Mouse (Mus musculus) heart, embryonic 11.5 days (tissue): ENCODE data around the gene Abcd2. TPM values are rescaled to one million over a fixed set of nuclear protein-coding genes. Genes with fewer than 3 reads are reported as not detected.
A peak's percentile ranks its signal among the peaks of the same experiment; 100 is the strongest.

Experiments
- ATAC-seq: fragments of 200-750 bp; cut with Nextera tagmentation; replicated peaks from 2 replicates; pipeline ENCODE4 v1.8.0; 2017; ENCODE audit warnings: moderate library complexity; ENCODE audit not compliant: insufficient number of reproducible peaks, low FRiP score, low TSS enrichment
- H3K27ac ChIP-seq: fragments of 300-500 bp; sonication (generic); 2 replicates; pipeline ENCODE4 v1.5.1; 2014; ENCODE audit warnings: mild to moderate bottlenecking, low read depth, low read length
- H3K27me3 ChIP-seq: fragments of 300-500 bp; sonication (generic); 2 replicates; pipeline ENCODE4 v1.6.1; 2014; ENCODE audit warnings: mild to moderate bottlenecking, low read length, mixed read lengths; ENCODE audit not compliant: control insufficient read depth, insufficient read depth
- H3K36me3 ChIP-seq: fragments of 300-500 bp; sonication (generic); 2 replicates; pipeline ENCODE4 v1.6.1; 2014; ENCODE audit warnings: mild to moderate bottlenecking, low read length, moderate library complexity, mixed read lengths; ENCODE audit not compliant: control insufficient read depth, insufficient read depth
- H3K4me1 ChIP-seq: fragments of 300-500 bp; sonication (generic); 2 replicates; pipeline ENCODE4 v1.6.1; 2014; ENCODE audit warnings: low read length; ENCODE audit not compliant: control insufficient read depth, insufficient read depth
- H3K4me2 ChIP-seq: fragments of 300-500 bp; sonication (generic); 2 replicates; pipeline ENCODE4 v1.6.1; 2014; ENCODE audit warnings: mild to moderate bottlenecking, moderate library complexity
- H3K4me3 ChIP-seq: fragments of 300-500 bp; sonication (generic); 2 replicates; pipeline ENCODE4 v1.5.1; 2014; ENCODE audit warnings: low read depth, low read length
- H3K9ac ChIP-seq: fragments of 300-500 bp; sonication (generic); 2 replicates; pipeline ENCODE4 v1.6.1; 2014; ENCODE audit warnings: mild to moderate bottlenecking, low read depth, low read length, moderate library complexity
- H3K9me3 ChIP-seq: fragments of 300-500 bp; sonication (generic); replicated peaks from 2 replicates; pipeline ENCODE4 v1.6.1; 2016; ENCODE audit warnings: low read length; ENCODE audit not compliant: control insufficient read depth
- WGBS: fragments of 180-500 bp; shearing (Covaris S2); extraction: QIAGEN DNeasy Blood & Tissue Kit; methylation state at CpG from one replicate; pipeline ENCODE4 v1.1.7; 2014; ENCODE audit not compliant: insufficient replicate concordance; 5-methylcytosine and 5-hydroxymethylcytosine counted together
- polyA plus RNA-seq: library from polyadenylated mRNA; unstranded; fragments of >200 nt; fragmentation: Nextera tagmentation; extraction: Ambion mirVana; gene quantifications from 2 replicates; pipeline ENCODE4 v1.2.1, GENCODE M21; 2014

Gene Abcd2
- polyA plus RNA-seq, result 1.3 and 1.8 TPM in 2 replicates

DNA sequence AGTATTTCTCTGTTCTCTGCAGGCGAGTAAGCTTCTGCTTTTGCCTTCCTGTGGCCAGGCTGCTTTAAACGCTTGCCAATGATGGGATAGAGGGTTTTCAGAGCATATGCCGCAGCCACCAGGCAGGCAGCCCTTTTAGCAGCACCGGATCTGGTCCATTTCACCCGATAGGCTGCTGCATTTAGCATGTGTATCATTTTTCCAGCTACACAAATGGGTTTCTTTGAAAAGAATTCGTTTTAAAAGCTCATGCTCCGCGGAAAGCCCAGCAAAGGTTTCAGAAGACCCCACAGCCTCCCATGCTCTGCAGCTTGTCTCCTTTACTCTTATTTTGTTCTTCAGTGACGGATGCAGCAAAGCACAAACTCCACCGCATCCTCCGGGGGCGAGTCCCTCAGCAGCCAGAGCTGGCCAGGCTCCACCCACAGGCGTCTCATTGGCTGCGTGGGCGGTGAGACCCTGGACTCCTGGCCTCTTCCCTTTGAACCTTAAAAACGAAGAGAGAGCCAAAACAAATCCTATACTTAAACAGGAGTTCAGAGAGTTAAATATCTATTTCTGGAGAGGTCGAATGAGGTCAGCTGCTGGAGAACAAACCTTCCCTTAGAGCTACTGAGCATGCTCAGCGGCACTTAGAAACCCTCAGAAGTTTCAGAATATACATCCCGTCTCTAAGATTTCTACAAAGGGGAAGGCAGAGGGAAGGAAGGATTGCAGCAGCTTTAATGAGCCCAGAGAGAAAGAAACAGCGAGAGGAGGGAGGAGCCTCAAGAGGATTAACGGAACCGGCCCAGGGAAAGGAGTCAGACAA is at the start of gene Abcd2:
Gene Abcd2, minus strand, starts transcription at position 388 of the 811 bp plus-strand sequence.
- Histone ChIP-seq H3K27me3 (no peaks in the 10 kb centered on the region), H3K9ac (peak within 1 kb of the TSS; percentile 46), H3K36me3 (no peaks in the 10 kb centered on the region), H3K9me3 (no peaks in the 10 kb centered on the region), H3K27ac (peak within 1 kb of the TSS; percentile 48), H3K4me3 (peak within 1 kb of the TSS; percentile 48), H3K4me2 (peak within 1 kb of the TSS; percentile 67), H3K4me1 (peaks cover 5% of the 10 kb centered on the region; the same call in 1 of the 2 replicates)
- peak; percentile 77 for ATAC-seq
- under 1% methylated on average over 22 of the region's 22 CpGs for WGBS

DNA sequence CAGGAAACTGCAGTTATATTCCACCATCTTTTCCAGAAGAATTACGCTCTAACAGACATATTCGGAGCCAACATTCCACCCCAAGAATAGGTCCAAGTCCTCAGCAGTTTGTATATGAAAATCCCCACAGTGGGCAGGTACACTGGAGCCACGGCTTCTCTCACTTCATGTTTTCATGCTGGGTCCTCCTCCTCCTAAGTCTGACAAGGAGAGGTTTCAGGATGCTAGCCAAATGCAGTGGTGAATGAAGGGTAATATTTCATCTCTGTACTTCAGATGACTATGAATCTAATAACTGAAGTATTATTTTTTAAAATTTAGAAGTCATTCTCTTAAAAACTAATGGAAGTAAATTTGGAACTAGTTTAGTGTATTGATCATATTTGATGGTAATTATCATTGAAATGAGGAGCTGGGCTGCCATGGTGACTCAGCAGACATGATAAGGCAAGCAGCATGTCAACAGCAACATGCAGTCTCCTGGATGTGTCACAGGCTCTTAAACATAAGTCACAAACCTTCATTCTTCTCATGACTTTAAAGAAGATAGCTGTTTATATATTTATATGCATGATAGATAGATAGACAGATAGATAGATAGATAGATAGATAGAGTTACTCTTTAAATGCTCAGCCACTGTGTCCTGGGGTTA is 49.2 kb upstream of the Abcd2 start:
- Histone ChIP-seq H3K9ac (no peak overlapping the region), H3K4me3 (no peak overlapping the region), H3K9me3 (no peaks in the 10 kb centered on the region), H3K4me1 (no peaks in the 10 kb centered on the region), H3K27me3 (no peaks in the 10 kb centered on the region), H3K36me3 (no peaks in the 10 kb centered on the region), H3K4me2 (no peak overlapping the region), H3K27ac (no peak overlapping the region)
- no peak for ATAC-seq
- 82% methylated on average over 3 of the region's 3 CpGs for WGBS

DNA sequence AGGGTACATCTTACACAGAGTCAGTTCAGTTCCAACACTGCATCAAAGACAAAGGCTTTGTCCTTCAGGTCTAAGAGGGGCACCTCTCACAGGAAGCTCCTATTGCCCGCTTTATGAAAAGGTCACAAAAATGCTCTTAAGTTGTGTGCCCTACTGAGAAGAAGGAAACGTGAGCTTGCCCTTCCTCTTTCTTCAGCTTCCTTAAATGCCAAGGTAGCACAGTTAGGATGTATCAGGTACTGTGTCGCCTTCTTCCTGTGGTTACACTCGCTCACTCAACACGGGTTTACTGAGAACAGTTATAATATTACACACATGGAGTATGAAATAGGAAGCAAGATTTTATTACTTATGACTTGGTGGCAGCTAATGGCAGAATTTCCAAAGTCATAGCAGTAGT is 45.7 kb upstream of the Abcd2 start:
- no peak overlapping the region for H3K4me2 ChIP-seq
- WGBS, result 78% methylated on average over 5 of the region's 5 CpGs
- H3K9ac ChIP-seq, result no peak overlapping the region
- no peak for ATAC-seq
- no peak overlapping the region for H3K4me3 ChIP-seq
- no peaks in the 10 kb centered on the region for H3K27me3 ChIP-seq
- H3K4me1 ChIP-seq, result no peaks in the 10 kb centered on the region
- no peak overlapping the region for H3K27ac ChIP-seq
- H3K9me3 ChIP-seq, result no peaks in the 10 kb centered on the region
- no peaks in the 10 kb centered on the region for H3K36me3 ChIP-seq

DNA sequence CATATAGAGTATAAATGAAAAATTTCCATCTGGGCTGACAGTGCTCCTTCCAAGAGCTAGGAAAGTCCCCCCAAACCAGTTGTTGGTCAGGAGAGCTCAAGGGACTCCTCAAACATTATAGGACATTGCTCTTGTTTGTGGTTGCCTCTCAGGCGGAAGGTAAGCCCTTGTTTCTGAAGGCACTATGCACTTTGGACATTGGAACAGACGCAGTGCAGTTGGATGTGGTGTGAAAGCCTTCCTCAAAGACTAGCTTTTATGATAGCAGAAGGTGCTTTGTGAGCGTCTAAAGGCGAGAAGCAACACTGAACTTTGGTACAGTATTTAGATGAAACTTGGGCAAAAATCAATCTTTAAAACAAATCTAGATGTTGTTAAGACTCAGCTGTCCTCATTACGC is 14.9 kb upstream of the Abcd2 start:
- 84% methylated on average over 5 of the region's 5 CpGs for WGBS

DNA sequence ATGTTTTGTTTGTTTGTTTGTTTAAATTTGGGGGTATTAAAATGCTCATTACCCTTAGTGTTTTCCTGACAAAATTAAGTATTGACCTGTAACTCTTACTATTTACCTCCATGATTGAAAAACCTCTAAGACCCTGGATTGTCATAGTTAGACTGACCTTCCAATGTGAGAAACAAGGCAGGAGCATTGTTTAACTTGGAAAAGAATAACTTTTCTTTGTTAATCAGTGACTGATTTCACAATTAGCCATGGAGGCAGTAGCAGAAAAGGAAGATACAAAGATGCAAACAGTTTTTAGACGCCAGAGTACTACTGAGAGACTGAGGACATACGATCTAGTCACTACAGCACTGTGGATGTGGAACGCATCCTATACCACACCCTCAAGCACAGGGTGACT is 11.9 kb upstream of the Abcd2 start:
- H3K27me3 ChIP-seq, result no peaks in the 10 kb centered on the region
- no peak overlapping the region for H3K4me3 ChIP-seq
- H3K9ac ChIP-seq, result no peak overlapping the region
- ATAC-seq, result no peak
- H3K27ac ChIP-seq, result no peak overlapping the region
- WGBS, result 83% methylated on average over 3 of the region's 3 CpGs
- no peak overlapping the region for H3K4me2 ChIP-seq
- H3K9me3 ChIP-seq, result no peaks in the 10 kb centered on the region
- H3K36me3 ChIP-seq, result no peaks in the 10 kb centered on the region
- no peaks in the 10 kb centered on the region for H3K4me1 ChIP-seq

More for the DNA sequence above, 14.9 kb upstream of the Abcd2 start:
- H3K9me3 ChIP-seq, result no peaks in the 10 kb centered on the region
- H3K4me3 ChIP-seq, result no peak overlapping the region
- H3K9ac ChIP-seq, result no peak overlapping the region
- no peaks in the 10 kb centered on the region for H3K4me1 ChIP-seq
- H3K27me3 ChIP-seq, result no peaks in the 10 kb centered on the region
- no peaks in the 10 kb centered on the region for H3K36me3 ChIP-seq
- no peak overlapping the region for H3K27ac ChIP-seq
- no peak for ATAC-seq
- no peak overlapping the region for H3K4me2 ChIP-seq

DNA sequence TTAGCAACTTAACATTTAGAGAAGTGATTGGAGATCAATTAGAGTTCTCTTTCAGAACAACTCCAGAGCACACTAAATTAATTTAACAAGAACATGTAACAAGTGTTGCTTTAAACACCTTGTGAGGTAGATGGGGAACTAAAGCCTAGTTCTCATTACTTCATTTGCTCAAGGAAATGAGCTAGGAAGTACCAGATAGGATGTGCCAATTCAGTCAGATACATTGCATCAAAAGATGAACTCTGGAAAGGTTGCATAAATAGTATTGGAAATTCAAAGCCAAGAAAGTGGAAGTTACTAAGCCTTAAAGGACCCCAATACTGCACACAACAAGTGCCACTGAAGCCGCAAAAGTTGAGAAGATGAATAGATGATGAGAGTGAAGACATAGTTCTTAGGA is 10.9 kb upstream of the Abcd2 start:
- WGBS, result 87% methylated on average over 1 of the region's 1 CpGs
- Histone ChIP-seq H3K27me3 (no peaks in the 10 kb centered on the region), H3K9ac (no peak overlapping the region), H3K4me2 (no peak overlapping the region), H3K4me1 (no peaks in the 10 kb centered on the region), H3K9me3 (no peaks in the 10 kb centered on the region), H3K4me3 (no peak overlapping the region), H3K36me3 (no peaks in the 10 kb centered on the region), H3K27ac (no peak overlapping the region)
- no peak for ATAC-seq

DNA sequence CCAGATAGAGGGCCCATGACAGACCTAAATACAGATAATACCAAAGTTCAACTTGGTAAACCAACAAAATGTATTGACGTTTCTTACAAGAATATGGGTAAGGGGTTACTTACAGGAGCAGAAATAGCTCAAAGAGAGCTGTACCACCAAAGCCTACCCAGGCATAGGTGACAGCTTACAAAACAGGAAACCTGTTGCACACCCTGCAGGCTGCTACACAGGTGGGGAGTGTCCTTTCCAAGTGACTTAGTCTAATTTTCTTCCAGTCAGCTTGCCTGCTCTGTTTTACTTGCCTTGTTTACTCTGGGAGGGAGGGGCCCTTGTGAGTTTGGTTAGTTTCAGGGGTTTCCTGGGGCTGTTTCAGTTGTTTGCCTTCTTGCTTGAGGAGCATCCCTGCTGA is 9.2 kb upstream of the Abcd2 start:
- Histone ChIP-seq H3K4me3 (no peak overlapping the region), H3K27ac (no peak overlapping the region), H3K9me3 (no peaks in the 10 kb centered on the region), H3K27me3 (no peaks in the 10 kb centered on the region), H3K36me3 (no peaks in the 10 kb centered on the region), H3K4me1 (no peaks in the 10 kb centered on the region), H3K4me2 (no peak overlapping the region), H3K9ac (no peak overlapping the region)
- 77% methylated on average over 1 of the region's 1 CpGs for WGBS
- ATAC-seq, result no peak

DNA sequence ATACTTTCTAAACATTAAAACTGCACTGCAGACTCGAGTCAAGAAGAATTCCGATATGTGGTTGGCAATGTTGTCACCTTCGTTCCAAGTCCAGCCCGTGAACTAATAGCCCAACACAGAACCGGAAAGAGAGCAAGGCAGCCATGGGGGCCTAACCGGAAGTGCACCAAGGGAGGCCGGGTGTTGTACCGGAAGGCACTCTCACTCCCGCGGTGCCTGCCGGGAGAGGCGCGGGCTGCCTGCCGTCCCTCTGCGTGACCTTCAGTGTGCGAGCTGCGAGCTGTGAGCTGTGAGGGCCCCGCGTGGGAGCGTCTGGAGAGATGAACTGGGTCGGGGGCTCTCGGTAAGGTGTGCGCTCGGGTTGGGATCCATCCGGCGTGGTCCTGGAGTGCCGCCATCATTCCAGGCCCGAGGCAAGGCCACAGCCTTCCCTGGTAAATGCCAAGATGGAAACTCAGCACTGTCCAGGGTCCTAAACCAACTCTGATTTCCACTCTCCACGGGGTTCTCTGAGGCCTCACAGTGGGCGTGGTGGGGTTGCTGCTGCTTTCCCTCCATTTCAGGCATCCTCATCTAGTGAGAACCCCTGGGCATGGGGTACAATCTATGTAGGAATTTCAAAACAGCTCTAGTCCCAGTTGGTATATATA is 7.8 kb upstream of the Abcd2 start, which contains the start of gene CN725425:
Gene CN725425, plus strand, starts transcription at position 239 of the 650 bp plus-strand sequence.
- Histone ChIP-seq H3K27me3 (no peaks in the 10 kb centered on the region), H3K36me3 (no peaks in the 10 kb centered on the region), H3K9me3 (no peaks in the 10 kb centered on the region), H3K4me3 (no peak within 1 kb of the TSS), H3K4me2 (no peak within 1 kb of the TSS), H3K4me1 (no peaks in the 10 kb centered on the region), H3K9ac (no peak within 1 kb of the TSS), H3K27ac (no peak within 1 kb of the TSS)
- 85% methylated on average over 30 of the region's 30 CpGs for WGBS
- ATAC-seq, result no peak
